Mouse (Mus musculus) liver, embryonic 13.5 days (tissue): ENCODE results near the gene Ppp2r1b. TPM values are rescaled to one million over a fixed set of nuclear protein-coding genes. Genes with fewer than 3 reads are reported as not detected.

ENCODE experiments used
- ATAC-seq: fragments of 200-750 bp; cut with Nextera tagmentation; 2 replicates; pipeline ENCODE4 v1.8.0; 2017; ENCODE audit warnings: low read depth, mild to moderate bottlenecking, moderate number of reproducible peaks, moderate library complexity
- DNase-seq: peaks from one replicate; pipeline ENCODE4 v3.0.0; 2022
- H3K27ac ChIP-seq: fragments of 300-500 bp; sonication (generic); 2 replicates; pipeline ENCODE4 v1.5.1; 2015; ENCODE audit warnings: moderate library complexity, mild to moderate bottlenecking, inconsistent platforms
- H3K27me3 ChIP-seq: fragments of 300-500 bp; sonication (generic); 2 replicates; pipeline ENCODE4 v1.6.1; 2015; ENCODE audit warnings: mild to moderate bottlenecking, inconsistent platforms
- H3K36me3 ChIP-seq: fragments of 300-500 bp; sonication (generic); 2 replicates; pipeline ENCODE4 v1.6.1; 2015; ENCODE audit warnings: mild to moderate bottlenecking, inconsistent platforms
- H3K4me1 ChIP-seq: fragments of 300-500 bp; sonication (generic); replicated peaks from 2 replicates; pipeline ENCODE4 v1.6.1; 2015; ENCODE audit warnings: inconsistent platforms
- H3K4me2 ChIP-seq: fragments of 300-500 bp; sonication (generic); 2 replicates; pipeline ENCODE4 v1.6.1; 2015; ENCODE audit warnings: inconsistent platforms, mild to moderate bottlenecking, moderate library complexity
- H3K4me3 ChIP-seq: fragments of 300-500 bp; sonication (generic); replicated peaks from 2 replicates; pipeline ENCODE4 v1.5.1; 2015; ENCODE audit warnings: mild to moderate bottlenecking, inconsistent platforms
- H3K9ac ChIP-seq: fragments of 300-500 bp; sonication (generic); 2 replicates; pipeline ENCODE4 v1.6.1; 2015; ENCODE audit warnings: mild to moderate bottlenecking, inconsistent platforms
- H3K9me3 ChIP-seq: fragments of 300-500 bp; sonication (generic); replicated peaks from 2 replicates; pipeline ENCODE4 v1.6.1; 2016; ENCODE audit warnings: inconsistent platforms
- WGBS: fragments of 180-500 bp; shearing (Covaris S2); methylation state at CpG from one replicate; pipeline ENCODE4 v1.1.7; 2015; ENCODE audit not compliant: insufficient replicate concordance; 5-methylcytosine and 5-hydroxymethylcytosine counted together
- polyA plus RNA-seq: library from polyadenylated mRNA; unstranded; fragments of >200 nt; fragmentation: Nextera tagmentation; extraction: Ambion mirVana; gene quantifications from 2 replicates; pipeline ENCODE4 v1.2.1, GENCODE M21; 2015

Gene Ppp2r1b
- polyA plus RNA-seq = 97.1 and 117 TPM in 2 replicates

DNA sequence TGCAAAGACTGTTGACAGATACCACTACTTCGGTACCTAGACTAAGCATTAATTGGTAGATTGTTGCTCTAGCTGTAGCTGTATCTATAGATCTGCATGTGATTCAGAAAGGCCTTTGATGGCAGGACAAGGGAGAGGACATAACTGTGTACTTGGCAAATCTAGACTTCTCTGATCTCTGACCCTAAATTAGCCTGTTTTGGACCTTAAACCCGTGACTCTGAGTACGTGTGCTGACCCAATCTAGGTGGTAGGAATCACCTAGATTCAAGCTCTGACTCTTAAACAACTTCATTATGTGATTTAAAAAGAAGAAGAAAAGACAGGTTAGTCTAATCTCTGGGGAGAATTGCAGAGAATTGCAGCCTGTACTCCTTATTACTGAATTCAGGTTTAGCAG lies at the start of gene Ppp2r1b:
TSS of gene Ppp2r1b (plus strand) at position 221 of the 400 bp plus-strand sequence.
- Histone ChIP-seq H3K9ac (no peak within 1 kb of the TSS), H3K4me2 (no peak within 1 kb of the TSS), H3K27me3 (no peaks in the 10 kb centered on the region), H3K4me3 (no peak within 1 kb of the TSS), H3K4me1 (peaks cover 49% of the 10 kb centered on the region), H3K9me3 (no peaks in the 10 kb centered on the region), H3K27ac (0 out of 2 replicates have a peak within 1 kb of the TSS, but pooled peaks have one; percentile 16), H3K36me3 (peaks cover 16% of the 10 kb centered on the region)
- WGBS = 80% methylated on average over 3 of the region's 3 CpGs
- DNase-seq (no peak), ATAC-seq (no peak)

DNA sequence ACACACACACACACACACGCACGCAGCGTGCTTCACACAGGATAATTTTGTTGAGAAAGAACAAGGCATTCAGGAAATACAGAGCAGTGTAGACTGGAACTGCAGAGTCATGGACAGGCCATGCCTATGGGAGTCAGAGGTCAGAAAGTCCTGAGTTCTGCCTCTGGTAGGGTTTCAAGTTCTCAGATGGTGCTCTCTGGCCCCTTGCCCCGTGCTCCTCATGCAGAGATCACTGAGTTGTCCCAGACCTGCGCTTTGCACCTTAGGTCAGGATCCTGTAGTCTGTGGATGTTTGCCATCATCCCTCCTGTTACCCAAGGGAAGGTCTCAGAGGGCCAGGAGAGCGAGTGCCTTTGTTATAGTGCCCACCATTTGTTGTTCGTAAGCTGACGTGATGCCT lies 48.3 kb upstream of the Ppp2r1b start:
- Histone ChIP-seq H3K27me3 (no peaks in the 10 kb centered on the region), H3K9me3 (no peaks in the 10 kb centered on the region), H3K4me1 (peaks cover 7% of the 10 kb centered on the region), H3K36me3 (peaks cover 27% of the 10 kb centered on the region), H3K4me3 (no peak overlapping the region), H3K27ac (no peak overlapping the region), H3K9ac (no peak overlapping the region), H3K4me2 (no peak overlapping the region)
- WGBS = 86% methylated on average over 8 of the region's 8 CpGs
- DNase-seq (no peak), ATAC-seq (no peak)

DNA sequence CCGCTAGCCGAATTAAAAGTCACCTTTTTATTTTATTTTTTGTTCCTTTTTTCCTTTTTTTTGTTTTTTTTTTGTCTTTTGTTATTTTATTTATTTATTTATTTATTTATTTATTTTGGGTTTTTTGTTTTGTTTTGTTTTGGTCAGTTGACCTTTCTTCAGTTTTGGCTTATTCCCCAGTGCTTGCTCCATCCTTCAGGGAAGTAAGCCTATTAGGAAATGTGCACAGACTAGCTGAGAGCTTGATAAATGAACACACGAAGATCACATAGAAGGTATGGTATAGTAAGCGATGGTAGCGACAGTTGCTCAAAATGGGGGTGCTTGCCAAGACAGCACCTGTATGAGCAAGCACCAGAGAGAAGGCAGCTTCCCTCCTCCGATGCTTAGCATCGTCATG lies 47.5 kb upstream of the Ppp2r1b start:
- no peaks in the 10 kb centered on the region for H3K9me3 ChIP-seq
- peaks cover 15% of the 10 kb centered on the region for H3K4me1 ChIP-seq
- no peak overlapping the region for H3K9ac ChIP-seq
- WGBS = 86% methylated on average over 7 of the region's 7 CpGs
- DNase-seq (no peak), ATAC-seq (no peak)
- H3K27ac ChIP-seq = no peak overlapping the region
- H3K36me3 ChIP-seq = peaks cover 25% of the 10 kb centered on the region
- no peak overlapping the region for H3K4me2 ChIP-seq
- no peak overlapping the region for H3K4me3 ChIP-seq
- no peaks in the 10 kb centered on the region for H3K27me3 ChIP-seq

DNA sequence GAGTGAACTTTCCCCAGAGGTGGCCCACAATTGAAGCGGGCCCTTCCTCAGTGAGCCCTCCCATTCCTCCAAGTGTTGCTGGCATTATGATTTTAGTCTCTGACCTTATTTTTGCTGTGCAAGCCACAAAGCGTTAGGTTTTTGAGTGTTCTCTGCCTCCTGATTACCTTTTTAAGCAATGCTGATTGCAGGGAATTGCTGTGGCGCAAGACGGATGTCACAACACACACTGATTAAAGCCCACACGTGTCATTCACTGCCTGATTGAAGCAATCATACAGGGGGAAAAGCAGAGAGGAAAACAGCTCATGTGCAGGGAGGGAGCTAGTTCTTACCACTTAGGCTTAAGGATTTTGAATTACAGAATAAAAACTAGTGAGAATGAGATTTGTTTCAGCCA lies 46.7 kb upstream of the Ppp2r1b start:
- Histone ChIP-seq H3K9ac (no peak overlapping the region), H3K36me3 (peaks cover 30% of the 10 kb centered on the region), H3K4me2 (no peak overlapping the region), H3K27me3 (no peaks in the 10 kb centered on the region), H3K4me1 (peaks cover 23% of the 10 kb centered on the region), H3K27ac (no peak overlapping the region), H3K4me3 (no peak overlapping the region), H3K9me3 (no peaks in the 10 kb centered on the region)
- WGBS = 74% methylated on average over 5 of the region's 5 CpGs
- DNase-seq (no peak), ATAC-seq (no peak)

DNA sequence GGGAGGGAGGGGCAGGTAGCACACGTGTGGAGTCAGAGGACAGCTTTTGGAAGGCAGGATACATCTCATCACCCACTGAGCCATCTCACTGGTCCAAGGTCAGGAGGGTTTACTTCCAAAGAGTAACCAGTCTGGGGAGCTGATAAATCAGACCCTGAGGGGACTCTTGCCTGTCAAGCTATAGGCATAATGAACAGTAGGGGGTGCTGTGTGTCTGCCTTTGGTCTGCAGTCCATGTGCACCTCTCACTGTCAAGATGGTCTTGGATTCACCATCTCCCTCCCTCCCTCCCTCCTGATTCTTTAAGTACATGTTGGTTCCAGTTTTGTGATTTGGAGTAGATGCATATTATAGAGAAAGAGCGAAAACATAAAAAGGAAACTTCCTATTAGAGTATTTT lies 44.1 kb upstream of the Ppp2r1b start:
- Histone ChIP-seq H3K4me2 (no peak overlapping the region), H3K4me3 (no peak overlapping the region), H3K9ac (no peak overlapping the region), H3K4me1 (peaks cover 43% of the 10 kb centered on the region), H3K9me3 (no peaks in the 10 kb centered on the region), H3K27me3 (no peaks in the 10 kb centered on the region), H3K27ac (peak overlapping the region; percentile 92; the same call in 1 of the 2 replicates), H3K36me3 (peaks cover 37% of the 10 kb centered on the region)
- 39% methylated on average over 2 of the region's 2 CpGs for WGBS
- ATAC-seq = no peak
- peak; percentile 72 for DNase-seq

DNA sequence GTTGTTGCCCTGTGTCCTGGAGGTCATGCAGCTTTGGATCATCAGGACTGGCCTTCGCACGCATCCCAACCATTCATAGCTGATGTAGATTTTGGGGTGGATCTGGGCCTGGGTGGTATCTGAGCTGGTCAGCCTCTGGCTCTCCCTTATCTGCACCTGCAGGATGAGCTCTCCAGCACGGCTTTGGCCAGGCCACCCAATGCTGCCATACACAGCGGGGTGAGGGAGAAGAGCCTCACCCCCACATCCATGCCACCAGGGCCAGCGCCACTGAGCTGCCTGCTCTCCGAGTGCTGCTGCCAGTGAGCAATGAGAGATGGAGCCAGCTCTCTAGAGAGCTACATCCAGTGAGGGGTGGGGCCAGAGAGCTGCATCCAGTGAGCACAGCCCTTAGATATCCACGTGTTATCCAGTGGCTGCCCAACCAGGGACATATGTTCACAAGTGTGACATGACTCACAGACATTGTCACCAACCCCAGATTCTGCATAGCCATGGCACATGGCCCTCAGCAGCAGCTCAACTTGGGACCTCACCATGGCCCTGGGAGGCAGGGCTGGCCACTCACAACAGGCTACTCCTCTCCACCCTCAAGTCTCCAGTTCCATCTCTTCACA lies 41.9 kb upstream of the Ppp2r1b start:
- Histone ChIP-seq H3K27me3 (no peaks in the 10 kb centered on the region), H3K4me1 (peaks cover 56% of the 10 kb centered on the region), H3K9me3 (no peaks in the 10 kb centered on the region), H3K36me3 (peaks cover 53% of the 10 kb centered on the region), H3K9ac (peak overlapping the region; percentile 61), H3K4me2 (peak overlapping the region; percentile 48), H3K27ac (peak overlapping the region; percentile 92), H3K4me3 (no peak overlapping the region; the same call in 1 of the 2 replicates)
- DNase-seq (peak; percentile 82), ATAC-seq (peak; percentile 99)
- 37% methylated on average over 7 of the region's 7 CpGs for WGBS

DNA sequence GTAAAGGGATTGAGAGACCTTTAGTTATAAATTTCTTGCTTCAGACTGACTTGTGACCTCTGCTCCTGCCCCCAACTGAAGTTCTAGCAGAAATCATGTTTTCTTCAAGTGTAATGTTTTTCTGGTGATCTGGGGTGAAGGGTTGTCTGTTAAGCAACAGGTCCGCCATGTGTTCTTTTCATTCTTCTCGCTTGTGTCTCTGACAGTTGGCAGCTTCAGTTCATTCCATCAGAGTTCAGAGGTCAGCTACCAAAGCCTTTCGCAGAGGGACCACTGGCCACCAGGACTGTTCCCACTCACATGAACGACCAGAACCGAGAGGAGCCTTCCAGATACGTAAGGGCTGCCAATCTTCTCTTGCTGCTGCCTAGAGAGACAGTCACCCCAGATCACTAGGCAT lies 36.6 kb upstream of the Ppp2r1b start:
- DNase-seq = no peak
- H3K27ac ChIP-seq = peak overlapping the region; percentile 87

DNA sequence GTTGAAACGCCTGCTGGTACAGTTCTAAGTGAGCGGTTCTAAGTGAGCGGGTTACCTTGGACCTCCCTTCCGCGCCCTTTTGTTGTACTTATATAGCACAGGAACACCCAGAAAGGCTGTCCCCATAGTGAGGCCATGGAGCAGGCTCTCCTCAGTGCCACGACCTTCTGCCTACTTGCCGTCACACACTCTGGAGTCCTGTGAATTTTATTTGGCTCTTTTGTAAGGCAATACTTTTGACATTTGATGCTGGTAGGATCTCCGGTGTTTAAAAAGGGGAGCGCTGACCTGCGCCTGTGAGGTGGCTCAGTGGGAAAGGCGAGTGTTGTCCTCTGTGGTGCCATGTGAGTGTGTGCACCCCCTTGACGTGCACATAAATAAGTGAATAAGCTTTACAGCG lies 36.0 kb upstream of the Ppp2r1b start:
- no peak for DNase-seq
- Histone ChIP-seq H3K9me3 (no peaks in the 10 kb centered on the region), H3K27ac (peak overlapping the region; percentile 87), H3K36me3 (peaks cover 53% of the 10 kb centered on the region), H3K4me3 (no peak overlapping the region), H3K9ac (no peak overlapping the region), H3K4me2 (no peak overlapping the region), H3K4me1 (peaks cover 83% of the 10 kb centered on the region), H3K27me3 (no peaks in the 10 kb centered on the region)
- 91% methylated on average over 13 of the region's 13 CpGs for WGBS
- ATAC-seq = no peak

More for the DNA sequence above, 36.6 kb upstream of the Ppp2r1b start:
- WGBS = 86% methylated on average over 6 of the region's 6 CpGs
- Histone ChIP-seq H3K27me3 (no peaks in the 10 kb centered on the region), H3K4me2 (no peak overlapping the region), H3K9ac (no peak overlapping the region), H3K4me3 (no peak overlapping the region), H3K36me3 (peaks cover 58% of the 10 kb centered on the region), H3K4me1 (peaks cover 83% of the 10 kb centered on the region), H3K9me3 (no peaks in the 10 kb centered on the region)
- no peak for ATAC-seq

DNA sequence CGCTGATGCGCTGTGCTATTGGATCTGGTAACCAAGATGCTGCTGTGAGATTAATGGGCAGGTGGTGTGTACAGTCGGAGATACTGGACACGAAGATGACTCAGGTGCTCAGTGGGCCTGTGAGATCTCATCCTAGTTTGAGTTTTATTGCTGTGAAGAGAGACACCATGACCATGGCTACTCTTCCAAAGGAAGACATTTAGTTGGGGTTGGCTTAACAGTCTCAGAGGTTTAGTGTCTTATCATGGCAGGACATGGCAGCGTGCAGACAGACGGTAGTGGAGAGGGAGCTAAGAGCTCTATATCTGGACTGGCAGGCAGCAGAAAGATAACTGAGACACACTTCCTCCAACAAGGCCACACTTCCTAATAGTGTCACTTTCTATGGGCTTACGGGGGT lies 33.9 kb upstream of the Ppp2r1b start:
- Histone ChIP-seq H3K4me3 (no peak overlapping the region), H3K9ac (peak overlapping the region; percentile 59), H3K4me2 (peak overlapping the region; percentile 45), H3K4me1 (peaks cover 87% of the 10 kb centered on the region), H3K9me3 (no peaks in the 10 kb centered on the region), H3K36me3 (peaks cover 53% of the 10 kb centered on the region), H3K27me3 (no peaks in the 10 kb centered on the region), H3K27ac (peak overlapping the region; percentile 96)
- WGBS = 28% methylated on average over 7 of the region's 7 CpGs
- DNase-seq (peak; percentile 77), ATAC-seq (peak; percentile 91)

DNA sequence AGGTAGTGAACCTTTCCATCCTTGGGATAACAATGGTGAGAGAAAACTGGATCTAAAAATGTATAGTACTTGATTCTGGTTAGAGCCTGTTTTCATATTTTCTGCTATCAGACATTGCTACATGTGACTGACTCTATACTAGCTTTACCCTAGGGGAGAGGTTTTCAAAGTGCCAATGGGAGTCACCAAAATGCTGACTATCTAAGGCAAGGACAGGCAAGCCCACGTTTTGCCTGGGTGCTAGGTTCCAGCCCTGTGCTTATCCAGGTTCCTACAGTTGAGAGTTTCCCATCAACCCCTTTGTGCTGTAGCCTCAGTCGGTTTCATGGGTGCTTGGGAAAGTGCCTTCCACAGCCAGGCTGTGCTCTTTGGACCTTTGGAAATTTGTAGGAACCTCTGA lies 33.4 kb upstream of the Ppp2r1b start:
- peaks cover 52% of the 10 kb centered on the region for H3K36me3 ChIP-seq
- peak overlapping the region; percentile 59 for H3K9ac ChIP-seq
- 34% methylated on average over 2 of the region's 2 CpGs for WGBS
- H3K4me1 ChIP-seq = peaks cover 93% of the 10 kb centered on the region
- no peaks in the 10 kb centered on the region for H3K9me3 ChIP-seq
- no peaks in the 10 kb centered on the region for H3K27me3 ChIP-seq
- DNase-seq (no peak), ATAC-seq (peak; percentile 60)
- no peak overlapping the region for H3K4me3 ChIP-seq
- H3K4me2 ChIP-seq = peak overlapping the region; percentile 23; the same call in 1 of the 2 replicates
- H3K27ac ChIP-seq = peak overlapping the region; percentile 96

DNA sequence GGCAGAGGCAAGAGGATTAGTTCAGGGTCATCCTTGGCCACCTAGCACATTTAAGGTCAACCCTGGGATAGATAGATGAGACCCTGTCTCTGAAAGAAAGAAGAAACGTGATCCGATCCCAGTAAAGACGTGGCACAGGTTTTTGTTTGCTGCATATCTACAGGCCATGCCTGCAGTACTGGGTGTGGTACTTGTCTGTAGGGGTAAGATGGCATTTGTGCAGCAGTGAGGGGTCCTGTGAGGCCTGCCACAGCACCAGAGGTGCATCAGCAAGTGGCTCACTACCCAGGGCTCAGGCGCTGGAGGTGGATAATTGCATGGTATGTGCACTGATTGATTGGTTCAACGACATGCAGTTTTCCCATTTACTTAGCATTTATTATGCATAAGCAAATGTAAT lies 31.3 kb upstream of the Ppp2r1b start:
- peak overlapping the region; percentile 96 for H3K27ac ChIP-seq
- H3K27me3 ChIP-seq = no peaks in the 10 kb centered on the region
- H3K9ac ChIP-seq = peak overlapping the region; percentile 22; the same call in 1 of the 2 replicates
- ATAC-seq (peak; percentile 80), DNase-seq (peak; percentile 72)
- 0 out of 2 replicates have a peak, but pooled peaks cover 4% of the 10 kb centered on the region for H3K9me3 ChIP-seq
- no peak overlapping the region for H3K4me3 ChIP-seq
- peaks cover 43% of the 10 kb centered on the region for H3K36me3 ChIP-seq
- 47% methylated on average over 5 of the region's 5 CpGs for WGBS
- peak overlapping the region; percentile 41 for H3K4me2 ChIP-seq
- peaks cover 92% of the 10 kb centered on the region for H3K4me1 ChIP-seq

DNA sequence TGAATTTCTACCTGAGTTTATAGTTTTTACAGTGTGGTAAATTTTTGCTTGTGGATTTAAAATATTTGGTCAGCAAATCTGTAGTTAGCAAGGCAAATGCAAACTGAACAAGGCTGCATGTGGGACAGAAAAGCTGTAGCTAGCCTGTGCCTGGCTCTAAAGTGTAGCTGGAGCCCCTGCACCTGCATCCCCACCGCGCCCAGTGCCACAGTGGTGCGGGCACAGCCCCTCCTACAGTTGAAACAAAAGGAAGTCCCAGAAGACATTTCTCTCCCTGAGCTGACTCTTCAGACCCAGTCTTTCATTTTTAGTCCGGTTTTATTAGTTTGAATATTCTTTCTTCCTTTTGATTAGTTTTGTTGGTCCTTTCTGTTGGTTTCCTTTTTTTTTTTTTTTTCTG lies 29.4 kb upstream of the Ppp2r1b start:
- no peaks in the 10 kb centered on the region for H3K27me3 ChIP-seq
- H3K36me3 ChIP-seq = peaks cover 25% of the 10 kb centered on the region
- DNase-seq (no peak), ATAC-seq (no peak)
- H3K4me1 ChIP-seq = peaks cover 78% of the 10 kb centered on the region
- 0 out of 2 replicates have a peak, but pooled peaks cover 4% of the 10 kb centered on the region for H3K9me3 ChIP-seq
- no peak overlapping the region for H3K4me3 ChIP-seq
- no peak overlapping the region for H3K4me2 ChIP-seq
- H3K27ac ChIP-seq = peak overlapping the region; percentile 84
- 87% methylated on average over 4 of the region's 4 CpGs for WGBS
- H3K9ac ChIP-seq = no peak overlapping the region
